Mouse (Mus musculus) hindbrain, embryonic 16.5 days (tissue): ENCODE data around the gene Ak7. TPM values are rescaled to one million over a fixed set of nuclear protein-coding genes. Genes with fewer than 3 reads are reported as not detected.

ENCODE experiments used
- ATAC-seq: fragments of 200-750 bp; cut with Nextera tagmentation; 2 replicates; pipeline ENCODE4 v1.8.0; 2017; ENCODE audit warnings: moderate TSS enrichment, moderate library complexity
- H3K27ac ChIP-seq: fragments of 300-500 bp; sonication (generic); 2 replicates; pipeline ENCODE4 v1.5.1; 2014; ENCODE audit warnings: low read depth, mild to moderate bottlenecking, control low read depth, low read length, moderate library complexity
- H3K27me3 ChIP-seq: fragments of 300-500 bp; sonication (generic); replicated peaks from 2 replicates; pipeline ENCODE4 v1.6.1; 2014; ENCODE audit warnings: low read length; ENCODE audit not compliant: control insufficient read depth, insufficient read depth
- H3K36me3 ChIP-seq: fragments of 300-500 bp; sonication (generic); 2 replicates; pipeline ENCODE4 v1.6.1; 2014; ENCODE audit warnings: mild to moderate bottlenecking, low read length, moderate library complexity, mixed read lengths; ENCODE audit not compliant: control insufficient read depth, insufficient read depth
- H3K4me1 ChIP-seq: fragments of 300-500 bp; sonication (generic); 2 replicates; pipeline ENCODE4 v1.6.1; 2014; ENCODE audit warnings: low read depth, low read length; ENCODE audit not compliant: control insufficient read depth, insufficient read depth
- H3K4me2 ChIP-seq: fragments of 300-500 bp; sonication (generic); 2 replicates; pipeline ENCODE4 v1.6.1; 2014; ENCODE audit warnings: mild to moderate bottlenecking, low read length, control low read depth, moderate library complexity
- H3K4me3 ChIP-seq: fragments of 300-500 bp; sonication (generic); 2 replicates; pipeline ENCODE4 v1.5.1; 2014; ENCODE audit warnings: mild to moderate bottlenecking, low read length, control low read depth, moderate library complexity
- H3K9ac ChIP-seq: fragments of 300-500 bp; sonication (generic); 2 replicates; pipeline ENCODE4 v1.6.1; 2014; ENCODE audit warnings: low read depth, mild to moderate bottlenecking, control low read depth, low read length, moderate library complexity
- H3K9me3 ChIP-seq: fragments of 300-500 bp; sonication (generic); 2 replicates; pipeline ENCODE4 v1.6.1; 2014; ENCODE audit warnings: mild to moderate bottlenecking, low read length, moderate library complexity; ENCODE audit not compliant: control insufficient read depth
- WGBS: fragments of 180-500 bp; shearing (Covaris S2); extraction: QIAGEN DNeasy Blood & Tissue Kit; methylation state at CpG from one replicate; pipeline ENCODE4 v1.1.7; 2014; 5-methylcytosine and 5-hydroxymethylcytosine counted together
- polyA plus RNA-seq: library from polyadenylated mRNA; unstranded; fragments of >200 nt; fragmentation: Nextera tagmentation; extraction: Ambion mirVana; gene quantifications from 2 replicates; pipeline ENCODE4 v1.2.1, GENCODE M21; 2015

Ak7 gene
- polyA plus RNA-seq, 1 experiment from 2014 or later: 2.8 TPM

DNA sequence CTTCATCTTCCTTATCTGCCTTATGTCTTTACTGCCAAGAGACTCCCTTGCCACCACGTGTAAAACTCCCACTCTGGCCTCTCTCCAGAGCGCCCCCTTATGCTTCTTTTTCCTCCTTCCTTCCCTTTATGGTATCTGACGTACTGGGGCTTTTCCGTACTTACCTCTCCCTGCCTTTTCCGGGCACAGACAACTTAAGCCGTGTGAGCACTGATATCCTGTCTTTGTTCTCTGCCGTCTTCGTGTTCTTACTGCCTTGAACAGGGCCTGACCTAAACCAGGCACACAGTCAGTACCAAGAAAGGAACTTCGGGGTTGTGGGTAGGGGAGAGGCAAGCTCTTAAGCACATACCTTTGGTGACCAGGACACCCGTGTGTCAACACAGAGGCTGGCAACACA lies 63.9 kb downstream of the Ak7 start:
- H3K4me3 ChIP-seq: no peak overlapping the region
- no peaks in the 10 kb centered on the region for H3K36me3 ChIP-seq
- no peaks in the 10 kb centered on the region for H3K9me3 ChIP-seq
- no peaks in the 10 kb centered on the region for H3K27me3 ChIP-seq
- no peak overlapping the region for H3K9ac ChIP-seq
- no peak overlapping the region for H3K27ac ChIP-seq
- 73% methylated on average over 10 of the region's 10 CpGs for WGBS
- H3K4me2 ChIP-seq: no peak overlapping the region
- H3K4me1 ChIP-seq: no peaks in the 10 kb centered on the region
- no peak for ATAC-seq

DNA sequence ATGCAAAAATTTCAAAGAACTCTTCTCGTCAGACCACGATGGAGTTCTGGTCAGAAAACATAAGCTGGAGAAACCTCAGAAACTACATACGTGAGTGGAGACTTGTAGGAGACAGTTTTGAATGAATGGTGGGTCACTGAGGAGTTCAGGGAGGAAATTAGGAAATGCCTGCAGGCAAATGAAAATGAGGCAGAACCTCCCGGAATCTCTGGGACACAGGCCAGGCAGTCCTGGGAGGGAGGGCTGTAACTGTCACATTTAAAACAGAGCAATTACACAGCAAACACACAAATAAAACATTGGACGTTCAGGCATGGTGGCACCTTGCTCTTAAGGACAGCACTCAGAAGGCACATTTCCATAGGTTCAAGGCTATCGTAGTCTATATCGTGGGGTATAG lies 69.1 kb downstream of the Ak7 start:
- no peak for ATAC-seq
- Histone ChIP-seq H3K36me3 (no peaks in the 10 kb centered on the region), H3K27me3 (no peaks in the 10 kb centered on the region), H3K4me1 (no peaks in the 10 kb centered on the region), H3K4me3 (no peak overlapping the region), H3K4me2 (no peak overlapping the region), H3K9ac (no peak overlapping the region), H3K9me3 (no peaks in the 10 kb centered on the region), H3K27ac (no peak overlapping the region)
- WGBS: 70% methylated on average over 7 of the region's 7 CpGs

DNA sequence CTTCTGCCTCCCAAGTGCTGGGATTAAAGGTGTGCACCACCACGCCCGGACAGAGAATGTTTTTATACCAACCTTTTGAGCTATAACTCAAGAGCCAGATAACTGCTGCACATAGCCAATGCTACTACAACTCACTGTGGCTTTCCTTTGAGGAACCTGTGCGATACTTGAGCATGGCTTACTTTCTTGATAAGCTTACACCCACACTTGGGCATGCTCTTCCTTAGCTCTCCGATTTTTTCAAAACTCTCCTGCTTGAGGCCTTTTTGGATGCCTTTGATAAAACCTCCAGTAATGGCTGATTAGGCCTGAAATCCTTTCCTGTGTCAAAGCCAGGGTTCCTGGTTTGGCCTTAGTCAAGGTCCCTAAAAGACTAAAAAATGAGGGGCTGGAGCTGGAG lies 71.9 kb downstream of the Ak7 start:
- no peak overlapping the region for H3K4me2 ChIP-seq
- WGBS: 95% methylated on average over 4 of the region's 4 CpGs

DNA sequence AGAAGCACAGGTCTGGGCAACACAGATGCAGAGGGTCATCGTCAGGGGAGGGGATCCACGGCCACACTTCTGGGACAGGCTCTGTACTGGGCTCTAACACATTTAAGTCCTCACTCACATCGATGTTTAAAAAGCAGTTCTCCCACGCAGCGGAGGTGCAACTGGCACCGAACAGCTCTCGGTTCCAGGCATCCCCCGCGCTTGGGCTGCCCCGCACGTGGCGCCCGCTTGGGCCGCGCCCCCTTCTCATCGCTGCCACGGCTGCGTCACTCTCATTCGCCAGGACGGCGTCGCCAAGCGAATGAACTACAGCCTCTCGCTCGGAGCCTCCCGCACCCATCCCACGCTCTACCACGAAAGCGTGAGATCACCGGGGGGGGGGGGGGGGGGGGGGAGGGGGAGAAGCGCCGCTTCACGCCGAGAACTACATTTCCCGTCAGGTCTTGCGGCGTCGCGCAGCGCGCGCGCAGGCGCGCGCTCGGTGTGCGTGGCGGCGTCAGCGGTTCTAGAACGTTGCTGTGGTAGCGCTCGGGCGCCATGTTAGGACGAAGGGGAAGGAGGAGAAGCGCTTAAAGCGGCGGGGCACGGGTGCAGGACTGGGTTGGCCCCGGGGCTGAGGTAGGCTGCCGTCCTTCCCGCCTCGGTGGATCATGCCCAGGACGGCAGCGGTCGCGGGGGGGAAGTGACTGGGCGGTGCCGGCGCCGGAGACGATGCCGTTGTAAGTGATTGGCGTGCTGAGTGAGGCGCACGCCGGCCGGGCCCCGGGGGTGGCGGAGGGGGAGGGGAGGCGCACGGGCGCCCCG lies 78.6 kb downstream of the Ak7 start, which contains the start of gene Papola:
Papola (plus strand) TSS at position 499 of the 804 bp plus-strand sequence.
- Histone ChIP-seq H3K27ac (peak within 1 kb of the TSS; percentile 97), H3K4me1 (peaks cover 16% of the 10 kb centered on the region), H3K4me2 (peak within 1 kb of the TSS; percentile 86), H3K9ac (peak within 1 kb of the TSS; percentile 93), H3K9me3 (no peaks in the 10 kb centered on the region), H3K4me3 (peak within 1 kb of the TSS; percentile 86), H3K36me3 (no peaks in the 10 kb centered on the region), H3K27me3 (no peaks in the 10 kb centered on the region)
- ATAC-seq: peak; percentile 95
- WGBS: under 1% methylated on average over 46 of the region's 85 CpGs

More for the DNA sequence above, 71.9 kb downstream of the Ak7 start:
- Histone ChIP-seq H3K4me1 (no peaks in the 10 kb centered on the region), H3K9ac (no peak overlapping the region), H3K36me3 (no peaks in the 10 kb centered on the region), H3K4me3 (no peak overlapping the region), H3K27me3 (no peaks in the 10 kb centered on the region), H3K27ac (no peak overlapping the region), H3K9me3 (no peaks in the 10 kb centered on the region)
- ATAC-seq: no peak

DNA sequence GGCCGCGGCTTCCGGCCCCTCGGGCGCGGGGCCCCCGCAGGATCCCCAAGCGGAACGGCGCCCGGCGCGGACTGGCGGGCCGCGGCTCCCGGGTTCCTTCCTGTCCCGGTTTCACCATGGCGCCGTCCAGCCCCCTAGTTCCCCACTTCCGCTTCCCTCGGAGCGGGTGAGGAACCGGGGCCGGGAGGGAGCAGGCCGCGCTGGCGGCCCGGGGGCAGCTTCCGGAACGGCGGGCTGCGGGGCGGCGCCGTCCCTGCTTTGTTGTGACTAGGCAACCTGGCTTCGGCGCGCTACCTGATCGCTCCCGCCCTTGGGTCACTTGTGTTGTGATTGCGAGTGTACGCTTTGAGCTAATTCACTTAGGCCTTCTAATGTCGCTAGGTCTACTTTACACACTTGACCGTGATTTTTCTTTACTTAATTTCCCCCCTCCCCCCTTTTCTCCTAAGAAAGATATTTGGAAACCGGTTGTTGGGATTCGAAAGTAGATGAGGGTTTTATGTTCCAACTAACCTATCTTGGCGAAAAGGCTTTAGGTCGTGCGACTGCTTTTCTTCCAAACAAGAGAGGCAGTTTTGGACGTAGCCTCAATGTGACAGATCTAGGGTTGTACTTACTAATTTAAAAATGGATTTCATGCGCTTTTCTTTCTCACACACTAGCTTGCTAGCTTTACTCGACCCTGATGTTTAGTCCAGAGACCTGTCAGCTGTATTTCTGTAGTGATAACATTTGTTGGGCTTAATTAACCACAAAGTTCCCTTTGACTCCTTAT lies 79.4 kb downstream of the Ak7 start:
- no peaks in the 10 kb centered on the region for H3K27me3 ChIP-seq
- H3K9me3 ChIP-seq: no peaks in the 10 kb centered on the region
- peak overlapping the region; percentile 93 for H3K9ac ChIP-seq
- peak overlapping the region; percentile 86 for H3K4me3 ChIP-seq
- WGBS: under 1% methylated on average over 35 of the region's 53 CpGs
- H3K4me2 ChIP-seq: peak overlapping the region; percentile 86
- H3K36me3 ChIP-seq: no peaks in the 10 kb centered on the region
- peaks cover 16% of the 10 kb centered on the region for H3K4me1 ChIP-seq
- peak overlapping the region; percentile 97 for H3K27ac ChIP-seq
- peak; percentile 65 for ATAC-seq

DNA sequence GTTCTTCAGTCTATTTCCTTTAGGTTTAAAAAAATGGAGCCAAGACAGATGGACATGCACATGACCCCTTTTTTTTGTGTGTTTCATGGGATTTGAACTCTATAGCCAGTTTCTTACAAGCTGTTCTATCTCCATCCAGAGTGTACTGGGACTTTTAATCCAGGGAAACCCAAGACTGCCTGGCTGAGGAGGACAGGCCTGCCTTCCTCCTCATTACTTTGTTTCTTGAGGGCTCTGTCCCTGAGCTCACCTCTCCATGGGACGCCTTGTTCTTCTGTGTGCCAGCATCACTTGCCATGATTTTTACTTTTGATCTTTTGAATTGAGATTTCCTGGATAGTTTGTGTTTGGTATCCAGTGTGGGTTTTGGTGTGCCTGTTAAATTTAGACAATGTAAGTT lies 80.3 kb downstream of the Ak7 start:
- H3K36me3 ChIP-seq: no peaks in the 10 kb centered on the region
- H3K9me3 ChIP-seq: no peaks in the 10 kb centered on the region
- no peak overlapping the region for H3K9ac ChIP-seq
- H3K4me1 ChIP-seq: peaks cover 16% of the 10 kb centered on the region
- no peaks in the 10 kb centered on the region for H3K27me3 ChIP-seq
- H3K4me2 ChIP-seq: peak overlapping the region; percentile 86
- no peak for ATAC-seq
- H3K4me3 ChIP-seq: peak overlapping the region; percentile 86
- 93% methylated on average over 1 of the region's 1 CpGs for WGBS
- H3K27ac ChIP-seq: no peak overlapping the region

DNA sequence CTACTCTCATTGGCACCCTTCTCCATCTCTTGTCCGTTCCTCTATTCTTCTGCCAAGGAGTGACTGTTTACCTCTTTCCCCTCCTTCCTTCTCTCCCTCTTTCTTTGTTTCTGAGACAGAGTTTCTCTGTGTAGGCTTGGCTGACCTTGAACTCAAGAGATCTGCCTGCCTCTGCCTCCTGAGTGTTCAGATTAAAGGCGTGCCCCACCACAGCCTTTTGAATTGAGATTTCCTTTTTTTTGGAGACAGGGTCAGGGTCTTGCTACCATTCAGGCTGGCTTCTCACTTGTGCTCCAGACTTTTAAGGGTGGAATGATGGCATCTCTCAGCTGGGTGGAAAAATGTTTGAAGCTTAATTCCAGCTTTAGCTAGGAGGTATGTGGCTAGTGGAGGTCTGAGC lies 81.8 kb downstream of the Ak7 start:
- 100% methylated on average over 2 of the region's 2 CpGs for WGBS
- Histone ChIP-seq H3K4me3 (no peak overlapping the region), H3K36me3 (no peaks in the 10 kb centered on the region), H3K4me2 (no peak overlapping the region), H3K9me3 (no peaks in the 10 kb centered on the region), H3K4me1 (peaks cover 16% of the 10 kb centered on the region), H3K9ac (no peak overlapping the region), H3K27ac (no peak overlapping the region), H3K27me3 (no peaks in the 10 kb centered on the region)
- no peak for ATAC-seq

DNA sequence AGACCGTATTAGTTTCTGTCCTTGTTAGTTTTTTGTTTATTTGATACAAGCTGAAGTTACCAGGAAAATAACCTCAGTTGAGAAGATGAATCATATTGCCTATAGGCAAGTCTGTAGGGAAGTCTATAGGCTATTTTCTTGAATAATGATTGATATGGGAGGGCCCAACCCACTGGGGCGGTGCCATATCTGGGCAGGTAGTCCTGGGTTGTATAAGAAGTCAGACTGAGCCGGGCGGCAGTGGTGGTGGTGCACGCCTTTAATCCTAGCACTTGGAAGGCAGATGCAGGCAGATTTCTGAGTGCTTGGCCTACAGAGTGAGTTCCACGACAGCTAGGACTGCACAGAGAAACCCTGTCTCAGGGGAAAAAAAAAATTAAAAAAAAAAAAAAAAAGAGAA lies 84.1 kb downstream of the Ak7 start:
- Histone ChIP-seq H3K4me2 (no peak overlapping the region), H3K27ac (no peak overlapping the region), H3K4me3 (no peak overlapping the region), H3K9ac (no peak overlapping the region), H3K4me1 (peaks cover 16% of the 10 kb centered on the region), H3K36me3 (no peaks in the 10 kb centered on the region), H3K9me3 (no peaks in the 10 kb centered on the region), H3K27me3 (no peaks in the 10 kb centered on the region)
- ATAC-seq: no peak
- WGBS: 89% methylated on average over 6 of the region's 6 CpGs

DNA sequence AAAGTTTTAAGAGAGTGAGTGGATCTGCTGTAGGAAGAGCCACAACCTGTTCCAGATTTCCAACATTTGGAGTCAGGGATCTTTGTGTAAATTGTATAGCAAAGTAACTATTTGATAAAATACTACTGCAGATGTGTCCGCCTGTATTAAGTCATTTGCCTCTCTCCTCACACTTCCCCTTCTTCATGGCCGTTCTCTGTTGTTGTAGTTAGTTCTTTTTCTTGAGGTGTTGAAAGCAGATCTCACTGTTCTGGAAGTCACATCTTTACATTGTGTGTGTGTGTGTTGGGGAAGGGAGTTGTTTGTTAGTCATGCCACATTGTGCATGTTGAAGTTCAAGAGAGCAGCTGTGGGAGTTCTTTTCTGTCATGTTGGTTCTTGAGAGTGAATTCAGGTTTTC lies 89.1 kb downstream of the Ak7 start:
- no peak for ATAC-seq
- no peaks in the 10 kb centered on the region for H3K27me3 ChIP-seq
- no peak overlapping the region for H3K4me2 ChIP-seq
- H3K4me1 ChIP-seq: no peaks in the 10 kb centered on the region
- no peak overlapping the region for H3K4me3 ChIP-seq
- H3K27ac ChIP-seq: no peak overlapping the region
- H3K36me3 ChIP-seq: 0 out of 2 replicates have a peak, but pooled peaks cover 3% of the 10 kb centered on the region
- H3K9ac ChIP-seq: no peak overlapping the region
- WGBS: 92% methylated on average over 2 of the region's 2 CpGs
- no peaks in the 10 kb centered on the region for H3K9me3 ChIP-seq
